Mouse (Mus musculus): ENCODE data around the gene Sec24d. TPM values are rescaled to one million over a fixed set of nuclear protein-coding genes. Genes with fewer than 3 reads are reported as not detected.

The Sec24d gene
- polyA plus RNA-seq, 1 experiment from 2014 or later, result 21.7 TPM

DNA sequence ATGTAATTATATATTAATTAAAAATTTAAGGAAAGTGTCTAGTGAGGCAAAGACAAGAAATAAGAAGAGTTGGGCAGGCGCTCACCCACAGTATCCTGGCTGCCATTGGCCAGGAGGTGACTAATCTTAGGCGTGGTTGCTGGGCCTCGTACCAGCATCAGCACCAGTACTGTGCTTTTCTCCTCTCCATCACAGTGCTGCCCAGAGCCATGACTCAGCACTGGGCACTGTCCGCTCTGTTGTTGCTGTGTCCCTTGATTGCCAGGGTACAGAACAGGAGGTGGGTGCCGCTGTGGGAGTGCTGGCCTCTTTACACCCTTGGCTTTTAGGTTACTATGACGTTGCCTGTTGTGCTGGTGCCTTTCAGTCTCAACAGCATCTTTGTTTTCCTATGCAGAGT lies 54.4 kb downstream of the Sec24d start:
- Histone ChIP-seq H3K4me2 (no peak overlapping the region), H3K4me1 (replicated peaks) (no peaks in the 10 kb centered on the region; the same call in 1 of the 2 replicates), H3K9me3 (replicated peaks) (no peaks in the 10 kb centered on the region), H3K27ac (replicated peaks) (no peak overlapping the region), H3K36me3 (replicated peaks) (no peaks in the 10 kb centered on the region), H3K27me3 (no peaks in the 10 kb centered on the region), H3K4me3 (replicated peaks) (no peak overlapping the region), H3K9ac (no peak overlapping the region)
- no peak for ATAC-seq (ENCODE audit: insufficient read depth)
- 69% methylated on average over 6 of the region's 6 CpGs for WGBS (ENCODE audit: insufficient replicate concordance)

DNA sequence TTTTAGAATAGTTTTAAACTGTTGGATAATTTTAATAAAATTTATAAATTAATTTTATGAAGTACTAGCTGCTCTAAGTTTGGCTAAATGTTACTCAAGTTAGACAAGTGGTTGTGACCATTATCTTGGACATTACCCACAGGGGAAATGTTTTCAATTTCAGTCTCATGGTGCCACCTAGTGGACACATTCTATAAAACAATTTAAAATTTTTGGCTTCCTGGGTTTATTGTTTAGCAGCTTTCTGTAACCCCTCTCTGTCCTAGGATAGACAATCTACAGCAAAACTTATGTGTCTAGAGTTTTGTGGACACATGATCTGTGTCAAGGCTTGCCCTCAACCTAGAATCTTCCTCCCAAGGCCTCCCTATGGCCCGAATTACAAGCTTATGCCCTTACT lies 54.9 kb downstream of the Sec24d start:
- no peak for ATAC-seq (ENCODE audit: insufficient read depth)
- Histone ChIP-seq H3K4me1 (replicated peaks) (no peaks in the 10 kb centered on the region; the same call in 1 of the 2 replicates), H3K9me3 (replicated peaks) (no peaks in the 10 kb centered on the region), H3K9ac (no peak overlapping the region), H3K4me3 (replicated peaks) (no peak overlapping the region), H3K27ac (replicated peaks) (no peak overlapping the region), H3K36me3 (replicated peaks) (no peaks in the 10 kb centered on the region), H3K27me3 (no peaks in the 10 kb centered on the region), H3K4me2 (no peak overlapping the region)
- WGBS (ENCODE audit: insufficient replicate concordance), result 29% methylated on average over 1 of the region's 1 CpGs

- H3K4me3 ChIP-seq (replicated peaks), result no peak overlapping the region
- no peak for ATAC-seq (ENCODE audit: insufficient read depth)
- WGBS (ENCODE audit: insufficient replicate concordance), result 52% methylated on average over 4 of the region's 4 CpGs
- no peaks in the 10 kb centered on the region for H3K9me3 ChIP-seq (replicated peaks)
- H3K4me1 ChIP-seq (replicated peaks), result no peaks in the 10 kb centered on the region; the same call in 1 of the 2 replicates
- H3K27me3 ChIP-seq, result no peaks in the 10 kb centered on the region
- no peak overlapping the region for H3K9ac ChIP-seq
- no peak overlapping the region for H3K27ac ChIP-seq (replicated peaks)
- H3K4me2 ChIP-seq, result no peak overlapping the region
- no peaks in the 10 kb centered on the region for H3K36me3 ChIP-seq (replicated peaks)
These were observed 57.1 kb downstream of the Sec24d start for GRCm38 (mm10) chr3:123324326-123324725.

GRCm38 (mm10) chr3:123329251-123329650 lies 62.0 kb downstream of the Sec24d start:
- 68% methylated on average over 6 of the region's 6 CpGs for WGBS (ENCODE audit: insufficient replicate concordance)
- Histone ChIP-seq H3K27me3 (no peaks in the 10 kb centered on the region), H3K27ac (replicated peaks) (no peak overlapping the region), H3K4me3 (replicated peaks) (no peak overlapping the region), H3K9ac (no peak overlapping the region), H3K36me3 (replicated peaks) (no peaks in the 10 kb centered on the region), H3K9me3 (replicated peaks) (no peaks in the 10 kb centered on the region), H3K4me1 (replicated peaks) (no peaks in the 10 kb centered on the region; the same call in 1 of the 2 replicates), H3K4me2 (no peak overlapping the region)
- no peak for ATAC-seq (ENCODE audit: insufficient read depth)

- WGBS (ENCODE audit: insufficient replicate concordance), result 64% methylated on average over 4 of the region's 4 CpGs
- Histone ChIP-seq H3K4me3 (replicated peaks) (no peak overlapping the region), H3K4me1 (replicated peaks) (0 out of 2 replicates have a peak, but pooled peaks cover 5% of the 10 kb centered on the region), H3K9me3 (replicated peaks) (no peaks in the 10 kb centered on the region), H3K9ac (no peak overlapping the region), H3K27ac (replicated peaks) (no peak overlapping the region), H3K4me2 (no peak overlapping the region), H3K27me3 (no peaks in the 10 kb centered on the region), H3K36me3 (replicated peaks) (no peaks in the 10 kb centered on the region)
- no peak for ATAC-seq (ENCODE audit: insufficient read depth)
These were observed 63.0 kb downstream of the Sec24d start for GRCm38 (mm10) chr3:123330221-123330620.

DNA sequence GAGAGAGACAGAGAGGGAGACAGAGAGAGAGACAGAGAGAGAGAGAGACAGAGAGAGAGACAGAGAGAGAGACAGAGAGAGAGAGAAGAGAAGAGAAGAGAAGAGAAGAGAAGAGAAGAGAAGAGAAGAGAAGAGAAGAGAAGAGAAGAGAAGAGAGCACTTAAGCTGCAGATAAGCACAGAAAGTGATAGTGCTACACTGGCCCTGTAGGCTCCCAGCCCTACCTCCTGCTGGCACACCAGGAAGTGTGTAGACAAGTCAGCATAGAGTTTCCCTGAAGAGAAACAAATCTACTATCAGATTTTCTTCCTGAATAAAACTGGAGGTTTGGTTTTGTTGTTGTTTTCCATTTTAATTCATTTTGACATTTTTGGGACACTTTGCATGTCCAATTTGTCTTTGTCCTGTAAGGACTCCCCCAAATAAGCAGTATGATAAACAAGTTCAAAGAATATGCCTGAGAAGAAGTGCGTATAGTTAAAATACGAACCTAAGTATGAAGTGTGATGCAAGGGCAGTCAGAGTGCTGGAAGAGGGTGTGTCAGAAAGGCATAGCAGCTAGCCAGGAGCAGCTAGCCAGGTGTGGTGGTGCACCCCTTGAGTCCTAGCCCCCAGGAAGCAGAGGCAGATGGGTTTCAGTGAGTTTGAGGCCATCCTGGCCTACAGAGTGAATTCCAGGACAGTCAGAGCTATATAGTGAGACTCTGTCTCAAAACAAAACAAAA lies 65.2 kb downstream of the Sec24d start:
- peak; percentile 18; the same call in 1 of the 2 replicates for ATAC-seq (ENCODE audit: insufficient read depth)
- Histone ChIP-seq H3K4me2 (no peak overlapping the region), H3K27me3 (no peaks in the 10 kb centered on the region), H3K27ac (replicated peaks) (no peak overlapping the region), H3K36me3 (replicated peaks) (no peaks in the 10 kb centered on the region), H3K4me3 (replicated peaks) (no peak overlapping the region), H3K9me3 (replicated peaks) (no peaks in the 10 kb centered on the region), H3K4me1 (replicated peaks) (0 out of 2 replicates have a peak, but pooled peaks cover 5% of the 10 kb centered on the region), H3K9ac (no peak overlapping the region)
- WGBS (ENCODE audit: insufficient replicate concordance), result 71% methylated on average over 2 of the region's 2 CpGs

DNA sequence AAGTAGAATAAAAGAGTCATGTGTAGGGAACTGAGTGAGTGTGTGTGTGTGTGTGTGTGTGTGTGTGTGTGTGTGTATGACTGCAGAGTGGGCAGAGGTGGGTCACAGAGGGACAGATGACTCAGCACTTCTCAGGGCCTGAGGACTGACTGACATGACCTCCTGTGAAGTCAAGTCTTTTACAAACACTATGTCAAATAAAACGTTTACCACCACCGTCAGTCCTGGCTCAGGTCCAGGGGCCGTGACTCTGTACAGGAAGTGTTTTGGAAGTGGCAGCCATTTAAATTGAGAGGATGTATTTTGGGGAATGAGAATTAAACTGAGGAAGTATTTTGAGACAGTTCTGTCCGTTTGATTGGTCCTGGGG lies 65.8 kb downstream of the Sec24d start:
- 29% methylated on average over 4 of the region's 4 CpGs for WGBS (ENCODE audit: insufficient replicate concordance)
- H3K27ac ChIP-seq (replicated peaks), result no peak overlapping the region
- H3K36me3 ChIP-seq (replicated peaks), result no peaks in the 10 kb centered on the region
- no peaks in the 10 kb centered on the region for H3K9me3 ChIP-seq (replicated peaks)
- no peak overlapping the region for H3K9ac ChIP-seq
- H3K4me3 ChIP-seq (replicated peaks), result no peak overlapping the region
- H3K27me3 ChIP-seq, result no peaks in the 10 kb centered on the region
- no peak overlapping the region for H3K4me2 ChIP-seq
- ATAC-seq (ENCODE audit: insufficient read depth), result peak; percentile 74
- 0 out of 2 replicates have a peak, but pooled peaks cover 5% of the 10 kb centered on the region for H3K4me1 ChIP-seq (replicated peaks)

DNA sequence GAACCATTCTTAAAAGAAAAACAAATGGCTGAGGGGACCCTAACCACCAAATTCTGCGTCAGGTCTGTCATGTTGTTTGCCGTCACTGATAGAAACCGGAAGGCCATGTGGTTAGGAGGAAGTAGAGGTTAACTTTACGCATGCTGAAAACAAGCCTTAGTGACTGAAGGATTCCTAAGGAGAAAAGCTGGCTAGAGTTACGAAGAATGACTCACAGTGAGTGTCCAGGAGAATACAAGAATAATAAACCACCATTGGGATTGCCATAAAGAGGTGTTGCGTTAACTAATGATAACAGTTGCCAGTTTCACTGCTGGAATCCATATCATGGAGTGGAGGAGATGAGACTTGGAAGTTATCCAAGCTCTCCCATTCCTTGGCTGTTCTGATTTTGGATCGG lies 67.7 kb downstream of the Sec24d start:
- WGBS (ENCODE audit: insufficient replicate concordance), result 41% methylated on average over 7 of the region's 7 CpGs
- no peak overlapping the region for H3K9ac ChIP-seq
- no peak for ATAC-seq (ENCODE audit: insufficient read depth)
- 0 out of 2 replicates have a peak, but pooled peaks cover 5% of the 10 kb centered on the region for H3K4me1 ChIP-seq (replicated peaks)
- no peaks in the 10 kb centered on the region for H3K36me3 ChIP-seq (replicated peaks)
- no peaks in the 10 kb centered on the region for H3K9me3 ChIP-seq (replicated peaks)
- H3K4me2 ChIP-seq, result no peak overlapping the region
- H3K4me3 ChIP-seq (replicated peaks), result no peak overlapping the region
- H3K27ac ChIP-seq (replicated peaks), result no peak overlapping the region
- H3K27me3 ChIP-seq, result no peaks in the 10 kb centered on the region

DNA sequence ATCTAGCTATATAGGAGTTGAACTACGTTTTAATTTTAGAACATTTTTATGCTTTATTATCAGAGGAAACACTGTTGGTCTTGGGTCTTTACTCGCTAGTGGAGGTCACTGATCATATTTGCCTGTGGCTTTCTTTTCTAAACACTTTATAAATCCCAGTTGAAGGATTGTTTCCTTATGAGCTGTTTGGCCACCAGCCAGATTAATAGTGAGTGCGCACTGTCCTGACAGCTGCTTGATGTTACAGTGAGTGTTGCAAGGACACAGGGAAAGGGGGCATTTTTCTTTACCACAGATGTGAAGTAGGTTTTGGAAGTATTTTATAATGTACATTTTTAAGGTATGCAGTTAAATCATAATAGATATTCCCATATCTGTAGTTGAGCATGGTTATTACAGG lies 68.2 kb downstream of the Sec24d start:
- no peaks in the 10 kb centered on the region for H3K9me3 ChIP-seq (replicated peaks)
- H3K27me3 ChIP-seq, result no peaks in the 10 kb centered on the region
- 63% methylated on average over 3 of the region's 3 CpGs for WGBS (ENCODE audit: insufficient replicate concordance)
- no peak overlapping the region for H3K9ac ChIP-seq
- 0 out of 2 replicates have a peak, but pooled peaks cover 5% of the 10 kb centered on the region for H3K4me1 ChIP-seq (replicated peaks)
- H3K4me2 ChIP-seq, result no peak overlapping the region
- no peak for ATAC-seq (ENCODE audit: insufficient read depth)
- H3K36me3 ChIP-seq (replicated peaks), result 0 out of 2 replicates have a peak, but pooled peaks cover 2% of the 10 kb centered on the region
- H3K4me3 ChIP-seq (replicated peaks), result no peak overlapping the region
- H3K27ac ChIP-seq (replicated peaks), result no peak overlapping the region

DNA sequence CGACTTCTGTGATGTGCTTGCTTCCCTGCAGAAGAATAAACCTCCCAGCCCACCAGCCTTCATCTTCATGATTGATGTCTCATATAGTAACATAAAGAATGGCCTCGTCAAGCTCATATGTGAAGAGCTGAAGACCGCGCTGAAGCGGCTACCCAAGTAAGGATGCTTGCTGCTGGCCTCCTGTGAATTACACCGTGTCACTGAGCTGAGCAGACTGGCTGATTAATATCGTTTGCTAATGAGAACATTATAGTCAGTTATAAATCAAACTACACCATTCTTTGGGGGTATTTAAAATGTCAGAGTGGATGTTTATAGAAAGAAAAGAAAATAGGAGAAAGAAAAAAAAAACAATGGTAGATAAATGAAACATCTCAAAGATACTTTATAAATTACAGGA lies 69.2 kb downstream of the Sec24d start:
- Histone ChIP-seq H3K9ac (no peak overlapping the region), H3K4me3 (replicated peaks) (no peak overlapping the region), H3K36me3 (replicated peaks) (0 out of 2 replicates have a peak, but pooled peaks cover 8% of the 10 kb centered on the region), H3K27ac (replicated peaks) (no peak overlapping the region), H3K9me3 (replicated peaks) (no peaks in the 10 kb centered on the region), H3K4me1 (replicated peaks) (0 out of 2 replicates have a peak, but pooled peaks cover 5% of the 10 kb centered on the region), H3K4me2 (no peak overlapping the region), H3K27me3 (no peaks in the 10 kb centered on the region)
- ATAC-seq (ENCODE audit: insufficient read depth), result no peak
- WGBS (ENCODE audit: insufficient replicate concordance), result 63% methylated on average over 7 of the region's 7 CpGs

DNA sequence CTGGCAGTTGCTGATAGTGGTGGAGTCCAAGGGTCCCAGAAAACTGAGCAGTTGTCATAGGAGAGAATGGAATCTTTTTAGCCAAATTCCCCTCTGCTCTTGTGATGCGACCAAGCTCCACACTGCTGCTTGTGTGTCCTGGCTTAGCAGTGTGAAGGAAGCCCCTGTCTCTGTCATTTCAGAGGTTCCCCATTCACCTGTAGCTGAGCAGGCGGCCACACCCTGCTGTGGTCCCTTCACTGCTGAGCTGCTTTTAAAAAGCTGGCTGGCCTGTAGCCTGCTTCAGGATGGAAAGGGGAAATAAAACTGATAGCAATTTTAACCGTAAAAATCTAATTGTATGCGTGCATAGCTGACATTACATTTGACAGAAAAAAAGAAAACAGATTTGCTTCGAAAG lies 69.7 kb downstream of the Sec24d start:
- 0 out of 2 replicates have a peak, but pooled peaks cover 5% of the 10 kb centered on the region for H3K4me1 ChIP-seq (replicated peaks)
- 56% methylated on average over 5 of the region's 5 CpGs for WGBS (ENCODE audit: insufficient replicate concordance)

More for the DNA sequence above, 69.7 kb downstream of the Sec24d start:
- no peak overlapping the region for H3K4me2 ChIP-seq
- H3K9me3 ChIP-seq (replicated peaks), result no peaks in the 10 kb centered on the region
- no peak overlapping the region for H3K4me3 ChIP-seq (replicated peaks)
- 0 out of 2 replicates have a peak, but pooled peaks cover 8% of the 10 kb centered on the region for H3K36me3 ChIP-seq (replicated peaks)
- H3K9ac ChIP-seq, result no peak overlapping the region
- no peak overlapping the region for H3K27ac ChIP-seq (replicated peaks)
- no peaks in the 10 kb centered on the region for H3K27me3 ChIP-seq
- ATAC-seq (ENCODE audit: insufficient read depth), result no peak

Data from liver, embryonic 15.5 days (tissue).